Mouse (Mus musculus) heart, postnatal 25 days (tissue): Measurements from ENCODE around the gene Ascc3. TPM values are rescaled to one million over a fixed set of nuclear protein-coding genes. Genes with fewer than 3 reads are reported as not detected.

Source experiments
- DNase-seq: peaks from one replicate; pipeline ENCODE4 v3.0.0; 2022; ENCODE audit warnings: low spot score
- intact Hi-C: fragments of 180-260 bp; cut with DNase I; formaldehyde crosslinking; loops from one replicate; pipeline ENCODE4 v1.15.1; 2025
- total RNA-seq, 2 experiments: library from RNA; stranded (reverse); gene quantifications; 2 replicates each; pipeline ENCODE4 v1.2.3; 2021

Gene Ascc3
- total RNA-seq, 2 experiments from 2014 or later = 11.9 to 12.0 TPM

- no peak for DNase-seq
- intact Hi-C loops = no loop called here
These were observed 141.0 kb downstream of the Ascc3 start for GRCm38 (mm10) chr10:50733459-50733858.

- no peak for DNase-seq
- intact Hi-C loops = no loop called here
These were observed 169.6 kb downstream of the Ascc3 start for GRCm38 (mm10) chr10:50762069-50762468.

- intact Hi-C loops = no loop called here
- no peak for DNase-seq
These were observed 170.5 kb downstream of the Ascc3 start for GRCm38 (mm10) chr10:50762984-50763383.

GRCm38 (mm10) chr10:50763457-50764310 lies 171.2 kb downstream of the Ascc3 start:
- intact Hi-C loops = no loop called here

GRCm38 (mm10) chr10:50772811-50773210 lies 180.3 kb downstream of the Ascc3 start:
- DNase-seq = no peak
- intact Hi-C loops = no loop called here

More at GRCm38 (mm10) chr10:50763457-50764310, 171.2 kb downstream of the Ascc3 start:
- DNase-seq = no peak

- intact Hi-C loops = no loop called here
- no peak for DNase-seq
These were observed 181.4 kb downstream of the Ascc3 start for GRCm38 (mm10) chr10:50773846-50774245.

GRCm38 (mm10) chr10:50792840-50793239 lies 200.4 kb downstream of the Ascc3 start:
- no peak for DNase-seq
- intact Hi-C loops = no loop called here

- DNase-seq = no peak
- intact Hi-C loops = no loop called here
These were observed 209.1 kb downstream of the Ascc3 start for GRCm38 (mm10) chr10:50801594-50801993.

GRCm38 (mm10) chr10:50802380-50802779 lies 209.9 kb downstream of the Ascc3 start:
- DNase-seq = no peak
- intact Hi-C loops = no loop called here

- DNase-seq = no peak
- intact Hi-C loops = no loop called here
These were observed 213.7 kb downstream of the Ascc3 start for GRCm38 (mm10) chr10:50806166-50806565.

- intact Hi-C loops = no loop called here
- DNase-seq = no peak
These were observed 229.9 kb downstream of the Ascc3 start for GRCm38 (mm10) chr10:50822363-50822762.

GRCm38 (mm10) chr10:50826829-50827228 lies 234.4 kb downstream of the Ascc3 start:
- no peak for DNase-seq
- intact Hi-C loops = no loop called here

- DNase-seq = no peak
- intact Hi-C loops = no loop called here
These were observed 242.1 kb downstream of the Ascc3 start for GRCm38 (mm10) chr10:50834533-50834932.

- DNase-seq = no peak
- intact Hi-C loops = no loop called here
These were observed 250.9 kb downstream of the Ascc3 start for GRCm38 (mm10) chr10:50843363-50843762.

- DNase-seq = no peak
- intact Hi-C loops = no loop called here
These were observed 275.7 kb downstream of the Ascc3 start for GRCm38 (mm10) chr10:50868202-50868601.

GRCm38 (mm10) chr10:50876952-50877351 lies 284.5 kb downstream of the Ascc3 start:
- DNase-seq = no peak
- intact Hi-C loops = no loop called here

- DNase-seq = no peak
These were observed 289.1 kb downstream of the Ascc3 start for GRCm38 (mm10) chr10:50881476-50882069.

GRCm38 (mm10) chr10:50882366-50882765 lies 289.9 kb downstream of the Ascc3 start:
- intact Hi-C loops = no loop called here
- no peak for DNase-seq

More at GRCm38 (mm10) chr10:50881476-50882069, 289.1 kb downstream of the Ascc3 start:
- intact Hi-C loops = no loop called here

GRCm38 (mm10) chr10:50886305-50886704 lies 293.8 kb downstream of the Ascc3 start:
- intact Hi-C loops = no loop called here
- no peak for DNase-seq

GRCm38 (mm10) chr10:50890621-50891020 lies 298.2 kb downstream of the Ascc3 start:
- intact Hi-C loops = loop anchor here (10.0 kb wide), 1 partner anchor 1134 kb away; the partner anchor contains the start of gene Vgll2
- no peak for DNase-seq
